ENCODE assay signal across 14 mouse cellular contexts in genomic region chr10:25928448-25928786, GRCm38 (mm10).
DNase-seq lines count a peak whose midpoint lies in the region; ATAC-seq and TF ChIP-seq lines count a peak whose summit lies in the region.
"Had no signal": no experiment of that assay in that cellular context is flagged by ENCODE, and none has a peak within 500 bp of the region (broad histone marks: within the 10 kb centered on the region; RNA-seq: fewer than 3 reads in every experiment).

No protein-coding gene starts in this region.

- 0 out of 2 replicates have a peak, but pooled peaks have one; percentile 19 for TF ChIP-seq EP300 in ES-Bruce4 (IDR thresholded peaks at IDR 0.05; ENCODE audit: insufficient read depth, low read depth, low read length)

- intact Hi-C loops in heart, postnatal 36 days (cut with DNase I): no loop called here
- intact Hi-C loops in left cerebral cortex, postnatal 10 days (cut with DNase I): no loop called here

- H3K4me1 ChIP-seq in heart, embryonic 13.5 days: peaks cover 38% of the 10 kb centered on the region
- H3K4me1 ChIP-seq in ES-Bruce4 (ENCODE audit: control insufficient read depth, insufficient read depth, low read length): no peaks in the 10 kb centered on the region
- peaks cover 17% of the 10 kb centered on the region for H3K4me1 ChIP-seq in embryonic facial prominence, embryonic 15.5 days
- H3K4me1 ChIP-seq in liver, embryonic 13.5 days (replicated peaks): peaks cover 4% of the 10 kb centered on the region; the same call in 1 of the 2 replicates

- no peak overlapping the region for H3K9ac ChIP-seq in heart, embryonic 13.5 days
- no peak overlapping the region for H3K9ac ChIP-seq in ES-Bruce4 (ENCODE audit: low read depth, poor library complexity, severe bottlenecking)
- H3K9ac ChIP-seq in embryonic facial prominence, embryonic 15.5 days: no peak overlapping the region
- no peak overlapping the region for H3K9ac ChIP-seq in liver, embryonic 13.5 days
- H3K9ac ChIP-seq: heart, embryonic 12.5 days; lung, embryonic 15.5 days had no signal

- no peaks in the 10 kb centered on the region for H3K27me3 ChIP-seq in heart, embryonic 13.5 days (replicated peaks)
- H3K27me3 ChIP-seq in ES-Bruce4 (ENCODE audit: control insufficient read depth, insufficient read depth, low read length, poor library complexity, severe bottlenecking): no peaks in the 10 kb centered on the region
- H3K27me3 ChIP-seq in embryonic facial prominence, embryonic 15.5 days: no peaks in the 10 kb centered on the region
- H3K27me3 ChIP-seq in liver, embryonic 13.5 days: no peaks in the 10 kb centered on the region
- H3K27me3 ChIP-seq: heart, embryonic 12.5 days; lung, embryonic 15.5 days had no signal

- TF ChIP-seq CTCF in ES-Bruce4 (IDR thresholded peaks at IDR 0.05; ENCODE audit: low read depth, low read length): no peak

- DNase-seq in heart, postnatal 36 days: no peak
- DNase-seq in liver, embryonic 13.5 days: no peak
- no peak for DNase-seq in frontal cortex, postnatal 25 days (ENCODE audit: low spot score in 2 of 2)
- DNase-seq in left cerebral cortex, postnatal 10 days (ENCODE audit: extremely low spot score in 1 of 2, low spot score in 2 of 2): no peak
- no peak for DNase-seq in cerebellum, postnatal 36 days
- DNase-seq: adrenal gland, postnatal 25 days; spleen, adult 18-20 months; thymus, postnatal 25 days had no signal

- no peak overlapping the region for H3K4me3 ChIP-seq in heart, embryonic 13.5 days
- H3K4me3 ChIP-seq in ES-Bruce4 (ENCODE audit: low read depth, low read length): no peak overlapping the region
- H3K4me3 ChIP-seq in embryonic facial prominence, embryonic 15.5 days (replicated peaks): no peak overlapping the region
- H3K4me3 ChIP-seq in liver, embryonic 13.5 days (replicated peaks): no peak overlapping the region
- H3K4me3 ChIP-seq: erythroblast, embryonic 14.5 days; heart, embryonic 12.5 days; lung, embryonic 15.5 days had no signal

- no peaks in the 10 kb centered on the region for H3K9me3 ChIP-seq in heart, embryonic 13.5 days
- H3K9me3 ChIP-seq in ES-Bruce4 (replicated peaks; ENCODE audit: control insufficient read depth, insufficient read depth, low read length, poor library complexity, severe bottlenecking): no peaks in the 10 kb centered on the region
- no peaks in the 10 kb centered on the region for H3K9me3 ChIP-seq in embryonic facial prominence, embryonic 15.5 days (replicated peaks)
- no peaks in the 10 kb centered on the region for H3K9me3 ChIP-seq in liver, embryonic 13.5 days (replicated peaks)
- H3K9me3 ChIP-seq: heart, embryonic 12.5 days; lung, embryonic 15.5 days had no signal

- no peak for TF ChIP-seq POLR2A in ES-Bruce4 (IDR thresholded peaks at IDR 0.05; ENCODE audit: insufficient read depth, low read length)

- no peak overlapping the region for H3K4me2 ChIP-seq in heart, embryonic 13.5 days
- H3K4me2 ChIP-seq in embryonic facial prominence, embryonic 15.5 days (replicated peaks): no peak overlapping the region
- H3K4me2 ChIP-seq in liver, embryonic 13.5 days: no peak overlapping the region
- H3K4me2 ChIP-seq: lung, embryonic 15.5 days had no signal

- H3K27ac ChIP-seq in heart, embryonic 13.5 days (replicated peaks): peak overlapping the region; percentile 82
- H3K27ac ChIP-seq in ES-Bruce4 (ENCODE audit: insufficient read depth, low read length): no peak overlapping the region
- peak overlapping the region; percentile 66 for H3K27ac ChIP-seq in embryonic facial prominence, embryonic 15.5 days (replicated peaks)
- no peak overlapping the region for H3K27ac ChIP-seq in liver, embryonic 13.5 days
- H3K27ac ChIP-seq: lung, embryonic 15.5 days had no signal

- WGBS in heart, embryonic 13.5 days: 61% methylated on average over 3 of the region's 3 CpGs
- WGBS in embryonic facial prominence, embryonic 15.5 days: 46% methylated on average over 3 of the region's 3 CpGs
- 39% methylated on average over 3 of the region's 3 CpGs for WGBS in liver, embryonic 13.5 days (ENCODE audit: insufficient replicate concordance)

- ATAC-seq in heart, embryonic 13.5 days (ENCODE audit: extremely low read depth, insufficient number of reproducible peaks, low FRiP score, low TSS enrichment): no peak
- no peak for ATAC-seq in embryonic facial prominence, embryonic 15.5 days (ENCODE audit: insufficient number of reproducible peaks, low FRiP score, low TSS enrichment, low read depth)
- 0 out of 2 replicates have a peak, but pooled peaks have one; percentile 57 for ATAC-seq in liver, embryonic 13.5 days (ENCODE audit: low read depth)

- H3K36me3 ChIP-seq in heart, embryonic 13.5 days: no peaks in the 10 kb centered on the region
- H3K36me3 ChIP-seq in ES-Bruce4 (ENCODE audit: control insufficient read depth, insufficient read depth, low read length, poor library complexity, severe bottlenecking): no peaks in the 10 kb centered on the region
- H3K36me3 ChIP-seq in embryonic facial prominence, embryonic 15.5 days: no peaks in the 10 kb centered on the region
- no peaks in the 10 kb centered on the region for H3K36me3 ChIP-seq in liver, embryonic 13.5 days
- H3K36me3 ChIP-seq: heart, embryonic 12.5 days; lung, embryonic 15.5 days had no signal

Comparison
In these comparisons a context has a peak if more than half of its experiments do, and no peak if none do; other contexts are left out.
1. H3K27ac ChIP-seq: peak in heart, embryonic 13.5 days (single experiment) and embryonic facial prominence, embryonic 15.5 days (single experiment); none in ES-Bruce4 (single experiment) and liver, embryonic 13.5 days (single experiment).